Mouse (Mus musculus): ENCODE data around the gene Kdelr2. TPM values are rescaled to one million over a fixed set of nuclear protein-coding genes. Genes with fewer than 3 reads are reported as not detected.
"Not testable (repeated sequence)": the region's sequence is repeated elsewhere in the genome, so short reads cannot be mapped to it uniquely, and the experiment has no call there.

Kdelr2 gene
- polyA plus RNA-seq, 1 experiment from 2014 or later: 124 TPM

DNA sequence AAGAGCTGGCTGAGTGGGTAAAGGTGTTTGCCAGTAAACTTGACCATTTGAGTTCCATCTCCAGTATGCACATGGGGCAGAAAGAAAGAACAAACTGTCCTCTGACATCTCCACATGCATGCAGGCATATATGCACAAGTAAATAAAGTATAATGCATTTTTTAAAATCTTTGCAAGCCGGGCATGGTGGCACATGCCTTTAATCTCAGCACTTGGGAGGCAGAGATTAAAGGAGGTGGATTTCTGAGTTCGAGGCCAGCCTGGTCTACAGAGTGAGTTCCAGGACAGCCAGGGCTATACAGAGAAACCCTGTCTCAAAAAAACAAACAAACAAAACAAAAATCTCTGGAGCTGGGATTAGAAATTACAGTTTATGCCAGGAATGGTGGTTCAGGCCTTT, 8.7 kb upstream of the Kdelr2 start:
- not testable (repeated sequence) for H3K9me3 ChIP-seq (ENCODE audit: control insufficient read depth, low read length); ATAC-seq
- WGBS: 86% methylated on average over 2 of the region's 2 CpGs

DNA sequence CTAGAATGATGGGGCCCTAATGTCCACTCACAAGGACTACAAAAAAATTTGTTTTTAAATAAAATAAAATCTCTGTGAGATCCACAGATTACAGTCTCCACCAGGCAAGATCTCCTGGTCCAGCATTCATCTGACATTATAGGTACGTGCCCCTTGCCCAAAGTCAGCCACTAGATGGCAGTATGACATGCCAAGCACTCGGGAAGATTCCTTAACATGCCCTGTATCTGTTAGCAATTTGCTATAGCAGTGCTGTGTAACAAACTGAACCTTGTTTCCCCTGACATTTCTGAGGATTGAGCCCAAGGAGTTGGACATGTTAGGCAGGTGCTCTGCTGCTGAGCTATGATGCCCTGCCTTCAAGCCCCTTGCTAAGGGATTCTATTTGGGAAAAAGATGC, 8.0 kb upstream of the Kdelr2 start:
- no peak overlapping the region for H3K9ac ChIP-seq (replicated peaks; ENCODE audit: low read depth, low read length)
- no peak for ATAC-seq
- no peak overlapping the region for H3K4me2 ChIP-seq (ENCODE audit: low read length)
- no peaks in the 10 kb centered on the region for H3K27me3 ChIP-seq (replicated peaks; ENCODE audit: control insufficient read depth, insufficient read depth, low read length)
- H3K4me1 ChIP-seq (replicated peaks; ENCODE audit: control insufficient read depth, insufficient read depth, low read length): no peaks in the 10 kb centered on the region
- 45% methylated on average over 2 of the region's 2 CpGs for WGBS
- H3K4me3 ChIP-seq (replicated peaks; ENCODE audit: low read length): no peak overlapping the region
- H3K27ac ChIP-seq (ENCODE audit: low read length): no peak overlapping the region
- no peaks in the 10 kb centered on the region for H3K9me3 ChIP-seq (ENCODE audit: control insufficient read depth, low read length)
- no peaks in the 10 kb centered on the region for H3K36me3 ChIP-seq (ENCODE audit: control insufficient read depth, insufficient read depth)

More for the DNA sequence above, 8.7 kb upstream of the Kdelr2 start:
- H3K4me3 ChIP-seq (replicated peaks; ENCODE audit: low read length); H3K4me2 ChIP-seq (ENCODE audit: low read length); H3K9ac ChIP-seq (replicated peaks; ENCODE audit: low read depth, low read length); H3K36me3 ChIP-seq (ENCODE audit: control insufficient read depth, insufficient read depth); H3K27me3 ChIP-seq (replicated peaks; ENCODE audit: control insufficient read depth, insufficient read depth, low read length); H3K4me1 ChIP-seq (replicated peaks; ENCODE audit: control insufficient read depth, insufficient read depth, low read length); H3K27ac ChIP-seq (ENCODE audit: low read length): not testable (repeated sequence)

DNA sequence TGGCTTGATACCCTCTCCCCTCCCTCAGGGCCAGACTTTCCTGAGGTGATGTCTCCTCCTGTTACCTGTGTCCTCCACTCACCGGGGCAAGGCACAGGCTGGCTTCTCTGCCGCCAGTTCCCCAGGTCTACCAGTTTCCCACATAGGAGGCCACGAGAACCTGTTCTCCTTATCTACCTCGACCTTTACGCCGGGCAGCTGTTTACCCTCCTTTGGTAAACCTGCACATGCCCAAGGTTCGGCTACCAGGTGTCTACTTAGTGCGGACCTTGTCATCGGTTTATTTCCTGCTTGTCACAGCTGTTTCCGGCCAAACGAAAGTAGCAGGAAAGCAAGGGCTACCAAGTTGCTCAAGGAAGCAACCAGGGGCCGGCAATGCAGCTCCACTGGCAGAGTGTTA, 3.1 kb upstream of the Kdelr2 start:
- no peaks in the 10 kb centered on the region for H3K9me3 ChIP-seq (ENCODE audit: control insufficient read depth, low read length)

DNA sequence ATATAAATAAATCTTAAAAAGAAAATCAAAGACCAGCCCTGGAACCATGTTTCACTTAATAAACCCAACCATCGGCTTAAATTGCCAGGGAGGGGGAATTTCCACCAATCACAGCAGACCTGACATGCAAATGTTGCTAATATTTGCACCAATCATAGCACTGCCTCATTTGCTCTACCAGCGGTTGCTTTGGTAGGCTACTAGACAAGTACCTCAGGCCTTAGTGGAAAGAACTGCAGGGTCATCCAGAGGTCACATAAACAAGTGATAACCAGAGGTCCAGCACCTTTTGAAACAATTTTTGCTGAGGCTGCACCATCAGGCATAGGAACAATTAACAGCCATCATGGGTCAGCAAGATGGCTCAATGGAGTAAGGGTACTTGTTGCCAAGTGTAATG, 2.1 kb upstream of the Kdelr2 start:
- H3K4me1 ChIP-seq (replicated peaks; ENCODE audit: control insufficient read depth, insufficient read depth, low read length): peaks cover 16% of the 10 kb centered on the region
- H3K9ac ChIP-seq (replicated peaks; ENCODE audit: low read depth, low read length): no peak overlapping the region
- no peak overlapping the region for H3K4me3 ChIP-seq (replicated peaks; ENCODE audit: low read length)
- no peak overlapping the region for H3K4me2 ChIP-seq (ENCODE audit: low read length)
- no peak overlapping the region for H3K27ac ChIP-seq (ENCODE audit: low read length)
- no peaks in the 10 kb centered on the region for H3K36me3 ChIP-seq (ENCODE audit: control insufficient read depth, insufficient read depth)
- H3K9me3 ChIP-seq (ENCODE audit: control insufficient read depth, low read length): no peaks in the 10 kb centered on the region
- whole genome bisulfite sequencing: 66% methylated on average over 2 of the region's 2 CpGs
- no peaks in the 10 kb centered on the region for H3K27me3 ChIP-seq (replicated peaks; ENCODE audit: control insufficient read depth, insufficient read depth, low read length)
- ATAC-seq: no peak

More for the DNA sequence above, 3.1 kb upstream of the Kdelr2 start:
- Histone ChIP-seq H3K27me3 (replicated peaks; ENCODE audit: control insufficient read depth, insufficient read depth, low read length) (no peaks in the 10 kb centered on the region), H3K36me3 (ENCODE audit: control insufficient read depth, insufficient read depth) (no peaks in the 10 kb centered on the region), H3K9ac (replicated peaks; ENCODE audit: low read depth, low read length) (no peak overlapping the region), H3K4me1 (replicated peaks; ENCODE audit: control insufficient read depth, insufficient read depth, low read length) (peaks cover 12% of the 10 kb centered on the region), H3K4me3 (replicated peaks; ENCODE audit: low read length) (no peak overlapping the region), H3K27ac (ENCODE audit: low read length) (no peak overlapping the region), H3K4me2 (ENCODE audit: low read length) (no peak overlapping the region)
- 89% methylated on average over 12 of the region's 12 CpGs for WGBS
- ATAC-seq: no peak

DNA sequence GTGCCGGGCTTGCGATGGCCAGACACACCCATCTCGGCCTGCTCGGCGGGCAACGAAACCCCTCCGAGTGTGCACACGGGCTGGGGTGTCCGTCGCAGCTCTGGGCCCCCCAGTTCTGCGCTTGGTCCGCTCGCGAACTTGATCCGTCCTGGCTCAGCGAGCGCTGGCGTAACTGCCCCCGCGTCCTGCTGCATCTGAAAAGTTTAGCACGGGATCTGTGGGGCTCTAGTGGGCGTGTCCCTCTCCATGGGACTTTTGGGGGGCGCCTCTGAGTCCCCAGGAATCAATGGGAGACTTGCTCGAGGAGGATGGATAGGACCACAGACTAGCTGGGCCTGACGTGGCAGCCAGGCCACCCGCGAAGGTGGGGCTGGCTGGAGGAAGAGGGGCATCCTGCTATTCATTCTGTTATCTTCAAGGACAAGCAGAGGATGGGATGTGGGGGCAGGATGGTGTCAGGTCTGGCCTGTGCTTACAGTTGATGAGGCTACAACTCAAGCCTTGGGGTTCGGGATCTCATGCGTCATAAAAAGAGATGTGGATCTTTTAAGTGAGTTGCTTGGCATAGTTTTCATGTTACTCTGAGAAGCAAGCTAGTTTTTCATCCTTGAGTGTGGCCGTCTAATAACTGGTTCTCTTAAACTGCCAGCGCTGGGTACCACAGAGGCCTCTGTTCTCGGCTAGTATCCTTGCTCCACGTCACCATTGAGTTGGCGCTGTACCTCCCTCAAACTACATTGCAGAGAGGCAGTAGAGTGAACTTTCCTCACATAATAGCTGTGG, 701 bp downstream of the Kdelr2 start:
- ATAC-seq: peak; percentile 33
- Histone ChIP-seq H3K9ac (replicated peaks; ENCODE audit: low read depth, low read length) (peak overlapping the region; percentile 87), H3K4me1 (replicated peaks; ENCODE audit: control insufficient read depth, insufficient read depth, low read length) (peaks cover 16% of the 10 kb centered on the region), H3K9me3 (ENCODE audit: control insufficient read depth, low read length) (no peaks in the 10 kb centered on the region), H3K4me2 (ENCODE audit: low read length) (peak overlapping the region; percentile 86), H3K36me3 (ENCODE audit: control insufficient read depth, insufficient read depth) (peaks cover 4% of the 10 kb centered on the region; the same call in 1 of the 2 replicates), H3K27me3 (replicated peaks; ENCODE audit: control insufficient read depth, insufficient read depth, low read length) (no peaks in the 10 kb centered on the region), H3K4me3 (replicated peaks; ENCODE audit: low read length) (peak overlapping the region; percentile 98), H3K27ac (ENCODE audit: low read length) (peak overlapping the region; percentile 77)
- 5% methylated on average over 34 of the region's 34 CpGs for WGBS

DNA sequence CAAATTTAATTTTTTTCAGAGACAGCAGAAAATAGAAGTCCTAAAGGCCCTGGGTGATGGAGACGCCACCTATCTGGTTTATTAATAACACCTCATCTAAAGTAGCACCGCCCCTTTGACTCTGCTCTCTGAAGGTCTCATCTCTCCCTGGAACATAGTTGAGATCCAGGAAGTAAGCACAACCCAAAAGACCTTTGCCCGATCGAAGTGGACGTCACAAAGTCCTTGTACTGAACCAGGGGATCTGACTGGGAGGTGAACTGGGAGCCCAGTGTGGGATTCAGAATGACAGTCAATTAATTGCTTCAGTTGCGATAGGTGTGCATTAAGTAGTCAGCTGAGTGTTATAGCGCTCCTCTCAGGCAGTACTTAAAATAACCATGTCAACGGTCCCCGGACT, 1.6 kb downstream of the Kdelr2 start:
- Histone ChIP-seq H3K4me3 (replicated peaks; ENCODE audit: low read length) (no peak overlapping the region), H3K36me3 (ENCODE audit: control insufficient read depth, insufficient read depth) (peaks cover 4% of the 10 kb centered on the region; the same call in 1 of the 2 replicates), H3K4me1 (replicated peaks; ENCODE audit: control insufficient read depth, insufficient read depth, low read length) (peaks cover 16% of the 10 kb centered on the region), H3K9ac (replicated peaks; ENCODE audit: low read depth, low read length) (no peak overlapping the region), H3K4me2 (ENCODE audit: low read length) (no peak overlapping the region), H3K9me3 (ENCODE audit: control insufficient read depth, low read length) (no peaks in the 10 kb centered on the region), H3K27me3 (replicated peaks; ENCODE audit: control insufficient read depth, insufficient read depth, low read length) (no peaks in the 10 kb centered on the region), H3K27ac (ENCODE audit: low read length) (no peak overlapping the region)
- 86% methylated on average over 9 of the region's 9 CpGs for WGBS
- ATAC-seq: no peak

DNA sequence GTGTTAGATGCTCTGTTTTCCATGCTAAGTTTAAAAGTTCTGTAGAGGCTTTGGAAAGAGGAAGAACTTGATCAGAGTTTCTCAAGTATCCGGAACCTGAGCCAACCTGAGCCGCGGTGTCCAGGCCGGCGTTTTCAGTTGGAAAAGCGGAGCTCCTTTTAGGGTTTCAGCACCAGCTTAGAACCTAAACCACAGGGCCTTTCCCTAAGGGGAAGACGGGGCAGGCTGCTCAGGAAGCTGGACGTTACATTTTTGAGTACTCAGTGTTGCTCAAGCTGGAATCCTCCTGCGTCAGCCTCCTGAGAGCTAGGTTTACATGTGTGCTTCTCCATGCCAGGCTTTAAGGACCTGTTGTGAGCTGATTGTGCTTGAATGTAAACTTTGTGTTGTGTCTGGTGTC, 2.9 kb downstream of the Kdelr2 start:
- Histone ChIP-seq H3K27ac (ENCODE audit: low read length) (no peak overlapping the region), H3K4me1 (replicated peaks; ENCODE audit: control insufficient read depth, insufficient read depth, low read length) (peaks cover 16% of the 10 kb centered on the region), H3K36me3 (ENCODE audit: control insufficient read depth, insufficient read depth) (peaks cover 4% of the 10 kb centered on the region; the same call in 1 of the 2 replicates), H3K9ac (replicated peaks; ENCODE audit: low read depth, low read length) (no peak overlapping the region), H3K27me3 (replicated peaks; ENCODE audit: control insufficient read depth, insufficient read depth, low read length) (no peaks in the 10 kb centered on the region), H3K4me3 (replicated peaks; ENCODE audit: low read length) (no peak overlapping the region), H3K9me3 (ENCODE audit: control insufficient read depth, low read length) (no peaks in the 10 kb centered on the region), H3K4me2 (ENCODE audit: low read length) (no peak overlapping the region)
- WGBS: 95% methylated on average over 9 of the region's 9 CpGs
- ATAC-seq: no peak

DNA sequence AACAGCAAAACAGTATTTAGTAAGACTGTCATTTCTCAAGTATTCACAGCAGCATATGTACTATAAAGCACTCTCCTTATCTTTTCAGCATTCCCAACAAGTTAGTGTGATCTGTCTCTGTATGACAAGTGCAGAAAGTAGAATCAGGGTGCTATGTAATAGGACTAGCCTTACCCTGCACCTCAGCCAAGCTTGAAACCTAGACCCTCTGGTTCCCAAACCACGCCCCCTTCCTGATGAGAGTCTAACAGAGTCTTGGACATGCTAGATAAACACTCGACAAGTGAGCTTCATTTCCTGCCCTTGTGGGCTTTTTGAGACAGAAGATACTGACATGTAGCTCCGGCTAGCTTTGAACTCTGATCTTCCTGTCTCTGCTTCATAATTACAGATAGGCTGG, 5.6 kb downstream of the Kdelr2 start:
- ATAC-seq: no peak
- H3K4me3 ChIP-seq (replicated peaks; ENCODE audit: low read length): no peak overlapping the region
- H3K9ac ChIP-seq (replicated peaks; ENCODE audit: low read depth, low read length): no peak overlapping the region
- 87% methylated on average over 3 of the region's 3 CpGs for WGBS
- H3K27me3 ChIP-seq (replicated peaks; ENCODE audit: control insufficient read depth, insufficient read depth, low read length): no peaks in the 10 kb centered on the region
- H3K4me1 ChIP-seq (replicated peaks; ENCODE audit: control insufficient read depth, insufficient read depth, low read length): peaks cover 15% of the 10 kb centered on the region
- no peak overlapping the region for H3K27ac ChIP-seq (ENCODE audit: low read length)
- peaks cover 8% of the 10 kb centered on the region for H3K36me3 ChIP-seq (ENCODE audit: control insufficient read depth, insufficient read depth)
- no peak overlapping the region for H3K4me2 ChIP-seq (ENCODE audit: low read length)
- H3K9me3 ChIP-seq (ENCODE audit: control insufficient read depth, low read length): no peaks in the 10 kb centered on the region

DNA sequence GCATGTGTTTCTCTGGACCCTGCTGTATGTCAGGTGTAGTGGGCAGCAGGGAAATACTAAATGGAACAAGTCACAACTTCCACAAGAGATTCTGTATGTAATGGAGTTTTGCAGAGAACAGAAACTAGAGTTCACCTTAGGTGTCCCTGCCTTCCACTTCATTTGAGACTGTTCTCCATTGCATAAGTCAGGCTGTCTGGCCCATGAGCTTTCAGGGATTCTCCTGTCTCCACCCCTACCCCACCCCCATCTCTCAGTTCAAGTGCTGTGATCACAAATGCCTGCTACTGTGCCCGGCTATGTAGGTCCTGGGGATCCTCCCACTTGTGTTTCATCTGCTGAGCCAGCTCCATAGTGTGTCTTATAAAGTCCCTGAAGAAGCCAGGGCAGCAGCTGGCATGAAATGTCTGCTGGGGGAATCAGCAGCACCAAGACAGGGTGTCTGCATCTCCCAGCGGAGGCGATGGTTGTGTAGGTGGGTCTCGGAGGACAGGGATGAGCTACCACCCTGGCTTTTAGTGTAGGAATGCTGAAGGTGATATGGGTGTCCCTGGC, 7.3 kb downstream of the Kdelr2 start:
- Histone ChIP-seq H3K9ac (replicated peaks; ENCODE audit: low read depth, low read length) (no peak overlapping the region), H3K9me3 (ENCODE audit: control insufficient read depth, low read length) (no peaks in the 10 kb centered on the region), H3K4me2 (ENCODE audit: low read length) (no peak overlapping the region), H3K4me1 (replicated peaks; ENCODE audit: control insufficient read depth, insufficient read depth, low read length) (0 out of 2 replicates have a peak, but pooled peaks cover 1% of the 10 kb centered on the region), H3K4me3 (replicated peaks; ENCODE audit: low read length) (no peak overlapping the region), H3K27ac (ENCODE audit: low read length) (no peak overlapping the region), H3K36me3 (ENCODE audit: control insufficient read depth, insufficient read depth) (peaks cover 8% of the 10 kb centered on the region), H3K27me3 (replicated peaks; ENCODE audit: control insufficient read depth, insufficient read depth, low read length) (no peaks in the 10 kb centered on the region)
- 88% methylated on average over 4 of the region's 4 CpGs for WGBS
- ATAC-seq: no peak
